ENCODE assay signal across 9 mouse cellular contexts in the genomic region with DNA sequence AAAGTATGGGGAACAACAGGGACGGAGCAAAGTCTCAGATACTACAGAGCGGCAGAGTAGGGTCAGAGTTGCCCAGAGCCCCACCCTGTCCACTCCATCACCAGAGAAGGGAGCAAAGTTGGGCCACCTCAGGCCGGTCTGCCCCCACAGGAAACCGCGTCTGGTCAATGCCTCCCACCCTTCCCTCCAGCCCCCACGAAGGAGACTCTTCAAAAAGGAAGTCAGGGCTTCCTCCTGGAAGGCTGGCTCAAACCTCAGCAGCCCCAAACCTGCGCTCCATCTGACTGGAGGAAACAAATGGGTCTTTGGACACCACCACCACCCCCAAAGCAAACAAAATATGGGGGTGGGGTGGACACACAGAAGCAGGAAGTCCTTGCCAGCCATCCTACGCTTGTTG. TPM values are rescaled to one million over a fixed set of nuclear protein-coding genes. Genes with fewer than 3 reads are reported as not detected.
DNase-seq lines count a peak whose midpoint lies in the region; ATAC-seq and TF ChIP-seq lines count a peak whose summit lies in the region.
"Had no signal": no experiment of that assay in that cellular context is flagged by ENCODE, and none has a peak within 500 bp of the region (broad histone marks: within the 10 kb centered on the region; RNA-seq: fewer than 3 reads in every experiment).

No protein-coding gene starts in this region.

- H3K27me3 ChIP-seq in forebrain, embryonic 15.5 days, result no peaks in the 10 kb centered on the region
- H3K27me3 ChIP-seq in kidney, embryonic 15.5 days, result no peaks in the 10 kb centered on the region

- H3K4me3 ChIP-seq in gastrocnemius, adult 2 months, result peak overlapping the region; percentile 89
- peak overlapping the region; percentile 65 for H3K4me3 ChIP-seq in forebrain, embryonic 15.5 days
- H3K4me3 ChIP-seq in kidney, embryonic 15.5 days (replicated peaks), result peak overlapping the region; percentile 65

- 18% methylated on average over 8 of the region's 8 CpGs for WGBS in forebrain, embryonic 15.5 days
- WGBS in kidney, embryonic 15.5 days, result 9% methylated on average over 8 of the region's 8 CpGs

- no peaks in the 10 kb centered on the region for H3K36me3 ChIP-seq in forebrain, embryonic 15.5 days
- H3K36me3 ChIP-seq in kidney, embryonic 15.5 days, result no peaks in the 10 kb centered on the region

- peak; percentile 26 for DNase-seq in gastrocnemius, adult 2 months
- no peak for DNase-seq in gastrocnemius, postnatal 4 days (ENCODE audit: low spot score in 2 of 2)
- peak; percentile 73 for DNase-seq in lung, postnatal 36 days
- no peak for DNase-seq in embryo, embryonic 10 days (ENCODE audit: low spot score)
- no peak for DNase-seq in layer of hippocampus, adult 9-10 months (ENCODE audit: low spot score)

- no peak for ATAC-seq in forebrain, embryonic 15.5 days (replicated peaks)
- ATAC-seq in kidney, embryonic 15.5 days (replicated peaks; ENCODE audit: low FRiP score), result no peak
- no peak for ATAC-seq in monocyte, adult 5-6 weeks (replicated peaks; ENCODE audit: insufficient number of reproducible peaks, low FRiP score, low TSS enrichment, poor library complexity, severe bottlenecking)

- no peak for TF ChIP-seq CTCF in gastrocnemius, adult 2 months (IDR thresholded peaks at IDR 0.05)

- peak overlapping the region; percentile 91 for H3K27ac ChIP-seq in gastrocnemius, adult 2 months
- no peak overlapping the region for H3K27ac ChIP-seq in forebrain, embryonic 15.5 days (replicated peaks)
- H3K27ac ChIP-seq in kidney, embryonic 15.5 days, result peak overlapping the region; percentile 60

- no peak overlapping the region for H3K9ac ChIP-seq in forebrain, embryonic 15.5 days (replicated peaks)
- H3K9ac ChIP-seq in kidney, embryonic 15.5 days, result peak overlapping the region; percentile 78; the same call in 1 of the 2 replicates

- peaks cover 27% of the 10 kb centered on the region for H3K4me1 ChIP-seq in forebrain, embryonic 15.5 days
- H3K4me1 ChIP-seq in kidney, embryonic 15.5 days, result peaks cover 79% of the 10 kb centered on the region

- H3K4me2 ChIP-seq in forebrain, embryonic 15.5 days (replicated peaks), result peak overlapping the region; percentile 88
- H3K4me2 ChIP-seq in kidney, embryonic 15.5 days, result peak overlapping the region; percentile 98

- H3K9me3 ChIP-seq in forebrain, embryonic 15.5 days, result no peaks in the 10 kb centered on the region
- no peaks in the 10 kb centered on the region for H3K9me3 ChIP-seq in kidney, embryonic 15.5 days (replicated peaks)

- intact Hi-C loops in gastrocnemius, adult 2 months (cut with DNase I), result loop anchor here (5.0 kb wide), 1 partner anchor 40 kb away; no protein-coding TSS in a partner anchor

RNA-seq across cellular contexts. Expression of gene Pald1, which starts 1.5 kb away (rescaled TPM):
- 1 to 10 TPM; 4.0 to 7.2 TPM for total RNA-seq in gastrocnemius, adult 2 months (2021)
- 10 to 100 TPM; 32.1 to 35.9 TPM for total RNA-seq in gastrocnemius, postnatal 4 days (2021)
- 16.5 and 17.0 TPM in 2 replicates for polyA plus RNA-seq in forebrain, embryonic 15.5 days (2015; fragmentation: Nextera tagmentation; extraction: Ambion mirVana)
- 33.5 and 37.3 TPM in 2 replicates for polyA plus RNA-seq in kidney, embryonic 15.5 days (2015; fragmentation: Nextera tagmentation; extraction: Ambion mirVana)
- total RNA-seq in monocyte, adult 5-6 weeks (2017), result 1.8 to 8.2 TPM (median 7.5 TPM) in 3 replicates

RNA-seq across cellular contexts. Expression of gene Nodal, which starts 35.9 kb away (rescaled TPM):
- under 1 TPM in 1 of 2 experiments, not detected in 1; 0.15 TPM for total RNA-seq in gastrocnemius, adult 2 months (2021)
- total RNA-seq in gastrocnemius, postnatal 4 days (2021), result under 1 TPM in 1 of 2 experiments, not detected in 1; 0.25 TPM
- polyA plus RNA-seq in forebrain, embryonic 15.5 days (2015; fragmentation: Nextera tagmentation; extraction: Ambion mirVana), result 0.19 and 0.36 TPM in 2 replicates
- polyA plus RNA-seq in kidney, embryonic 15.5 days (2015; fragmentation: Nextera tagmentation; extraction: Ambion mirVana), result 0.38 and 0.42 TPM in 2 replicates
- 0.49 TPM in 1 of 3 replicates, not detected in the others for total RNA-seq in monocyte, adult 5-6 weeks (2017)
- polyA plus RNA-seq: C2C12 had no signal

Comparison
In these comparisons a context has a peak if more than half of its experiments do, and no peak if none do; other contexts are left out.
1. DNase-seq: peak in gastrocnemius, adult 2 months (single experiment) and lung, postnatal 36 days (single experiment); none in gastrocnemius, postnatal 4 days (0 of 2), embryo, embryonic 10 days (single experiment) and layer of hippocampus, adult 9-10 months (single experiment).
2. Peak in every context shown above with its lines, with median percentiles within 50 percentile points of each other: H3K4me3 ChIP-seq.